Mouse (Mus musculus) B cell, adult 2 months (primary cell): ENCODE results near the gene Gm2007.
"Not testable (repeated sequence)": the region's sequence is repeated elsewhere in the genome, so short reads cannot be mapped to it uniquely, and the experiment has no call there.

Source experiments
- DNase-seq, 2 experiments: peaks; one replicate each; pipeline ENCODE4 v3.0.0; 2022

Gm2007 gene

GRCm38 (mm10) chr2:175741237-175741636, at the start of gene Gm2007:
Gene Gm2007 (plus strand): TSS chr2:175741537.
- not testable (repeated sequence) for DNase-seq

- not testable (repeated sequence) for DNase-seq
Measured at GRCm38 (mm10) chr2:175703546-175703945, 37.8 kb upstream of the Gm2007 start, which contains the start of gene Zfp969. Gene Zfp969 (minus strand): TSS chr2:175703646.

- not testable (repeated sequence) for DNase-seq
Measured at GRCm38 (mm10) chr2:175800993-175801392, 59.7 kb downstream of the Gm2007 start, which contains the start of gene Gm14288. Gene Gm14288 (minus strand): TSS chr2:175801093.
